Mouse (Mus musculus) ES-Bruce4 (cell line): ENCODE data around the gene Cldn24. TPM values are rescaled to one million over a fixed set of nuclear protein-coding genes. Genes with fewer than 3 reads are reported as not detected.

Experiments
- H3K27ac ChIP-seq: 2 replicates; pipeline ENCODE4 v1.5.1; 2012; ENCODE audit warnings: low read length, inconsistent platforms; ENCODE audit not compliant: insufficient read depth
- H3K27me3 ChIP-seq: 2 replicates; pipeline ENCODE4 v1.6.1; 2012; ENCODE audit warnings: mild to moderate bottlenecking, low read length, inconsistent platforms; ENCODE audit not compliant: control insufficient read depth, poor library complexity, insufficient read depth, severe bottlenecking
- H3K36me3 ChIP-seq: 2 replicates; pipeline ENCODE4 v1.6.1; 2012; ENCODE audit warnings: inconsistent platforms, mild to moderate bottlenecking, low read length, moderate library complexity; ENCODE audit not compliant: control insufficient read depth, poor library complexity, insufficient read depth, severe bottlenecking
- H3K4me1 ChIP-seq: one replicate; pipeline ENCODE4 v1.8.1; 2011; ENCODE audit warnings: low read length; ENCODE audit not compliant: control insufficient read depth, insufficient read depth
- H3K4me3 ChIP-seq: 2 replicates; pipeline ENCODE4 v1.5.1; 2011; ENCODE audit warnings: low read depth, mild to moderate bottlenecking, low read length
- H3K9ac ChIP-seq: 2 replicates; pipeline ENCODE4 v1.6.1; 2012; ENCODE audit warnings: low read depth, mild to moderate bottlenecking, inconsistent platforms; ENCODE audit not compliant: poor library complexity, severe bottlenecking
- H3K9me3 ChIP-seq: replicated peaks from 2 replicates; pipeline ENCODE4 v1.6.1; 2012; ENCODE audit warnings: mild to moderate bottlenecking, low read length, inconsistent platforms; ENCODE audit not compliant: control insufficient read depth, poor library complexity, insufficient read depth, severe bottlenecking
- CTCF ChIP-seq: IDR thresholded peaks from one replicate; pipeline ENCODE4 v1.8.1; 2011; ENCODE audit warnings: low read depth, low read length
- EP300 ChIP-seq: IDR thresholded peaks from 2 replicates; pipeline ENCODE4 v1.6.1; 2011; ENCODE audit warnings: low read depth, low read length; ENCODE audit not compliant: insufficient read depth
- POLR2A ChIP-seq: IDR thresholded peaks from one replicate; pipeline ENCODE4 v1.8.1; 2011; ENCODE audit warnings: low read length; ENCODE audit not compliant: insufficient read depth
- polyA plus RNA-seq: library from polyadenylated mRNA; stranded (reverse); fragments of >200 nt; gene quantifications from 2 replicates; pipeline ENCODE4 v1.2.4, GENCODE M21; 2011; ENCODE audit warnings: low read depth; ENCODE audit not compliant: missing spikeins, insufficient read depth, insufficient read length

Cldn24 gene
- polyA plus RNA-seq, 1 experiment: not detected

DNA sequence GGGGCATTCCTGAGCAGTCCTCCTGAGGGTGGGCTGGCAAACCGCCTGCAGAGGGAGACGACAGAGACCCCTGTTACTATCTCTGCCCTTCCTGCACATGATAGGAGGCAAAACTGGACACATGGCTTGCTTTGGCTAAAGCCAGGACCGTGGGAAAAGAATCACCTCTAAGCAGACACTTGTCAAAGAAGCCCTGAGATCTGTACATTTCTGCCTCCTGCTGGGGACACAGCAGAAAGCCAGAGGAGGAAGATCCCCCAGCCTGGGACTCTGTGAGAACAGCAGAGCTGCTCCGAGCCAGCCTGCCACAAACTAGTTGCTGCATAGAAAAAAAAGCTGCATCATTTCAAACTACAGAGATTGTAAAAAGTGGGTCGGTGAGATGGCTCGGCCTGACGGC lies 21.1 kb downstream of the Cldn24 start:
- Histone ChIP-seq H3K9me3 (peaks cover 5% of the 10 kb centered on the region; the same call in 1 of the 2 replicates), H3K4me1 (no peaks in the 10 kb centered on the region), H3K27me3 (no peaks in the 10 kb centered on the region), H3K27ac (no peak overlapping the region), H3K36me3 (peaks cover 16% of the 10 kb centered on the region), H3K4me3 (no peak overlapping the region), H3K9ac (no peak overlapping the region)
- TF ChIP-seq CTCF (no peak), POLR2A (no peak), EP300 (no peak)

- TF ChIP-seq POLR2A (no peak), EP300 (no peak), CTCF (no peak)
- H3K36me3 ChIP-seq: peaks cover 16% of the 10 kb centered on the region
- no peaks in the 10 kb centered on the region for H3K27me3 ChIP-seq
- H3K9ac ChIP-seq: no peak overlapping the region
- no peaks in the 10 kb centered on the region for H3K4me1 ChIP-seq
- peaks cover 5% of the 10 kb centered on the region; the same call in 1 of the 2 replicates for H3K9me3 ChIP-seq
- H3K4me3 ChIP-seq: no peak overlapping the region
- no peak overlapping the region for H3K27ac ChIP-seq
Measured at GRCm38 (mm10) chr8:47843651-47844050, 21.7 kb downstream of the Cldn24 start.

- H3K36me3 ChIP-seq: peaks cover 18% of the 10 kb centered on the region
- H3K9me3 ChIP-seq: no peaks in the 10 kb centered on the region
- H3K9ac ChIP-seq: no peak overlapping the region
- H3K4me1 ChIP-seq: no peaks in the 10 kb centered on the region
- no peak overlapping the region for H3K27ac ChIP-seq
- TF ChIP-seq CTCF (no peak), EP300 (no peak), POLR2A (no peak)
- no peak overlapping the region for H3K4me3 ChIP-seq
- no peaks in the 10 kb centered on the region for H3K27me3 ChIP-seq
Measured at GRCm38 (mm10) chr8:47845956-47846355, 24.0 kb downstream of the Cldn24 start.

DNA sequence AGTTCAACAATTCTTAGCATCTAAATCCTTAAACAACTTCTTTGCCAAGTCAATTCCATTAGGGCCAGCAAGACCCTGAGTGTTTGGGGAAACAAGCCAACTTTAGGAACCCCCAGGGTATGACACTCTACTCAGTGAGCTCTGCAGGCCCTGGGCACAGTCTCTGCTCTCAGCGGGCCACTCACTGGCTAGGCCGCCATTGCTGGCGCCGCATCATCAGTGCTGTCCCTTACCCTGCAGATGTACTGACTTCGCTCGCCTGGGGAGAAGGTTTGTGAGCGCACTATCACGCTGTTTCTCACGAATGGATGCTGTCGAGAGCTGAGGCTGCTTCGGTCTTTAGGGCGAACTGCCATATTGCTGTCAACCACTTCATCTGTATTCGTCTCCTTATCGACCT lies 25.2 kb downstream of the Cldn24 start:
- Histone ChIP-seq H3K27ac (no peak overlapping the region), H3K4me1 (no peaks in the 10 kb centered on the region), H3K36me3 (peaks cover 17% of the 10 kb centered on the region), H3K27me3 (no peaks in the 10 kb centered on the region), H3K9ac (no peak overlapping the region), H3K9me3 (no peaks in the 10 kb centered on the region), H3K4me3 (no peak overlapping the region)
- no peak for TF ChIP-seq CTCF
- no peak for TF ChIP-seq EP300
- no peak for TF ChIP-seq POLR2A

DNA sequence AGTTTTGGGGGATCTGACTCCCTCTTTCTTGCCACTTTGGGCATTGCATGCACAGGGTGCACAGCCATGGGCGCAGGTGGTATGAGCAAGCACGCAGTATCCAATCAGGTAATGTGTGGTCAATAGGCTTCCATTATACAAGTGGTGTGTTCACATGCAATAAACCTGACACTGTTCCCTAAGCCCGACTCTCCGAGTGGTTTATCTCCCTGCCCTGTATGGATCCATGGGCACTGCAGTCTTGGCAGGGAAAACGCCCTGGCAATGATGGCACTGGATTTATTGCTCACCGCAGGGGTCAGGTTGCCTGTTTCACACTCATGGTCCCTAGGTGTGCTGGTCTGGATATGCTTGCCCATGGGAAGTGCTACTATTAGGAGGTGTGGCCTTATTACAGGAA lies 26.0 kb downstream of the Cldn24 start:
- no peaks in the 10 kb centered on the region for H3K9me3 ChIP-seq
- H3K27ac ChIP-seq: no peak overlapping the region
- TF ChIP-seq EP300 (no peak), POLR2A (no peak), CTCF (no peak)
- H3K4me3 ChIP-seq: no peak overlapping the region
- no peaks in the 10 kb centered on the region for H3K4me1 ChIP-seq
- H3K36me3 ChIP-seq: peaks cover 17% of the 10 kb centered on the region
- no peaks in the 10 kb centered on the region for H3K27me3 ChIP-seq
- H3K9ac ChIP-seq: no peak overlapping the region

- no peak overlapping the region for H3K27ac ChIP-seq
- no peaks in the 10 kb centered on the region for H3K4me1 ChIP-seq
- no peak overlapping the region for H3K9ac ChIP-seq
- H3K4me3 ChIP-seq: no peak overlapping the region
- peaks cover 17% of the 10 kb centered on the region for H3K36me3 ChIP-seq
- H3K9me3 ChIP-seq: no peaks in the 10 kb centered on the region
- H3K27me3 ChIP-seq: no peaks in the 10 kb centered on the region
- TF ChIP-seq EP300 (no peak), CTCF (peak; percentile 63)
Measured at GRCm38 (mm10) chr8:47849842-47850241, 27.9 kb downstream of the Cldn24 start.
